Mouse (Mus musculus) left cerebral cortex, adult 2 months (tissue): ENCODE measurements around the gene Tacc2. TPM values are rescaled to one million over a fixed set of nuclear protein-coding genes. Genes with fewer than 3 reads are reported as not detected.

Source experiments
- DNase-seq, 2 experiments: peaks; one replicate each; pipeline ENCODE4 v3.0.0; 2021 to 2022; ENCODE audit warnings: low spot score in 2 of 2, mixed read lengths in 1 of 2; ENCODE audit errors: extremely low spot score in 1 of 2
- H3K27ac ChIP-seq: fragments of 200-600 bp; 2 replicates; pipeline ENCODE4 v1.8.1; 2022
- H3K4me3 ChIP-seq: fragments of 200-600 bp; 2 replicates; pipeline ENCODE4 v1.8.1; 2022
- CTCF ChIP-seq: fragments of 200-600 bp; IDR thresholded peaks from 2 replicates; pipeline ENCODE4 v1.8.1; 2022; ENCODE audit warnings: antibody characterized with exemption, mild to moderate bottlenecking, moderate library complexity
- intact Hi-C: fragments of 180-260 bp; cut with DNase I; formaldehyde crosslinking; loops from one replicate; pipeline ENCODE4 v1.15.1; 2025
- total RNA-seq, 2 experiments: library from RNA; stranded (reverse); gene quantifications; 2 replicates each; pipeline ENCODE4 v1.2.3; 2021

The Tacc2 gene
- total RNA-seq, 2 experiments from 2014 or later, result 65.9 to 67.6 TPM

GRCm38 (mm10) chr7:130701336-130701735, 124.1 kb downstream of the Tacc2 start:
- no peak for TF ChIP-seq CTCF
- H3K4me3 ChIP-seq, result no peak overlapping the region
- intact Hi-C loops, result no loop called here
- no peak overlapping the region for H3K27ac ChIP-seq
- no peak for DNase-seq

- H3K27ac ChIP-seq, result no peak overlapping the region
- no peak for TF ChIP-seq CTCF
- DNase-seq, result no peak
- H3K4me3 ChIP-seq, result no peak overlapping the region
- intact Hi-C loops, result no loop called here
Measured at GRCm38 (mm10) chr7:130705230-130705629, 128.0 kb downstream of the Tacc2 start.

DNA sequence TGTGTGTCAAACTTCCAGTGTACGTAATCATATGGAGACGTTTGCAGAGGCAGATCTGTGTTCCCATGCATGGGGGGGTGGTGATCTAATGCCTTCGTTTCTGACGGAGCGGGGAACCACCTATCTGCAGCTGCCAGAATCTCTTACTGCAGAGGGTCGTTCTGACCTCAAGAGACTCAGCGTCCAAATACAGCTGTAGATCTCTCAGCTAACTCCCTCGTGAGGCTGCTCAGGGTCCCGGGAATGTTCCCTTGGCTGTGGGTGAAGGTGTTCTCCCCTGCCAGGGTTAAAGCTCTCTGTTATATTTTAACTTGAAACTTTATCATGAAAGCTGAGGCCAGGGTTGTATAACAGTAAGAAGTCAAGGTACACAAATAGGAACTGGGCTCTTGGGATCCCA, 131.7 kb downstream of the Tacc2 start:
- no peak for TF ChIP-seq CTCF
- intact Hi-C loops, result no loop called here
- DNase-seq, result no peak
- Histone ChIP-seq H3K27ac (no peak overlapping the region), H3K4me3 (no peak overlapping the region)

GRCm38 (mm10) chr7:130709372-130710274, 132.4 kb downstream of the Tacc2 start:
- H3K27ac ChIP-seq, result no peak overlapping the region
- no peak overlapping the region for H3K4me3 ChIP-seq
- intact Hi-C loops, result no loop called here
- TF ChIP-seq CTCF, result no peak
- DNase-seq, result no peak

DNA sequence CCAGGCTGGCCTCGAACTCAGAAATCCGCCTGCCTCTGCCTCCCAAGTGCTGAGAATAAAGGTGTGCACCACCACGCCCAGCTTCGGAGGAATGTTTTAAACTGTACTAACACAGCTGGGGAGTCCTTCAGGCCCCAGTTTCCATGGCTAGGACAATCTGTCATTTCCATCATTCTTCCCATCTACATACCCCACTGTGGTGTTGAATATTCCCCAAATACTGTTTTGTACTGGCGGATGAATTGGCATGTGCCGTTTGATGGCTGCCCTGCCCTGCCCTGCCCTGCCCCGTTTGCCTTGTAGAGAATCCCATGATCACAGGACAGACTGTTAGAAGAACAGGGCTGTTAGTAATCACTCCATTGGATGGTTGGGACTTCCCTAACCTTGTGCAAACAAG, 134.6 kb downstream of the Tacc2 start:
- Histone ChIP-seq H3K27ac (no peak overlapping the region), H3K4me3 (no peak overlapping the region)
- TF ChIP-seq CTCF, result no peak
- DNase-seq, result no peak
- intact Hi-C loops, result no loop called here

- no peak overlapping the region for H3K27ac ChIP-seq
- H3K4me3 ChIP-seq, result no peak overlapping the region
- intact Hi-C loops, result no loop called here
- DNase-seq, result no peak
- TF ChIP-seq CTCF, result no peak
Measured at GRCm38 (mm10) chr7:130713319-130713718, 136.1 kb downstream of the Tacc2 start.

GRCm38 (mm10) chr7:130715467-130715866, 138.2 kb downstream of the Tacc2 start:
- Histone ChIP-seq H3K4me3 (no peak overlapping the region), H3K27ac (no peak overlapping the region)
- no peak for TF ChIP-seq CTCF
- intact Hi-C loops, result no loop called here
- DNase-seq, result no peak

- TF ChIP-seq CTCF, result no peak
- DNase-seq, result no peak
- Histone ChIP-seq H3K27ac (no peak overlapping the region), H3K4me3 (no peak overlapping the region)
- intact Hi-C loops, result no loop called here
Measured at GRCm38 (mm10) chr7:130716341-130716740, 139.1 kb downstream of the Tacc2 start.

DNA sequence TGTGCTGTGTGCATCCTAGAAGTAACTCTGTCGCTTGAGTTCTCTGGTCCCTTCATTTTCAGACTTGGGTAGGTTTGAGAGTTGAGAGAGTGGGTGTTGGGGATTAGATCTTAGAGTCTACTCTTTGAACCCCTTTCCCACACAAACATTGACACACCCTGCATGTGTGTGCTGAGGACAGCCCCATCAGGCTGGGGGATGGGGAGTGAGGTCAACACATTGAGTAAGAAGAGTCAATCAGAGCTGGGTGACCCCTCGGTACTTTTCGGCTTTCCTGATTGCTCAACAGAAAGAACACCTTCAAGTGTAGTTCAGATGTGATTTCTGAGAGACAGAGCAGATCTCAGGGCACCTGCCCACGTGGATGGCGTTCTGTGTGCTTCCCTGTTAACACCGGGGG, 139.8 kb downstream of the Tacc2 start:
- no peak for TF ChIP-seq CTCF
- intact Hi-C loops, result no loop called here
- Histone ChIP-seq H3K4me3 (no peak overlapping the region), H3K27ac (no peak overlapping the region)
- DNase-seq, result no peak

DNA sequence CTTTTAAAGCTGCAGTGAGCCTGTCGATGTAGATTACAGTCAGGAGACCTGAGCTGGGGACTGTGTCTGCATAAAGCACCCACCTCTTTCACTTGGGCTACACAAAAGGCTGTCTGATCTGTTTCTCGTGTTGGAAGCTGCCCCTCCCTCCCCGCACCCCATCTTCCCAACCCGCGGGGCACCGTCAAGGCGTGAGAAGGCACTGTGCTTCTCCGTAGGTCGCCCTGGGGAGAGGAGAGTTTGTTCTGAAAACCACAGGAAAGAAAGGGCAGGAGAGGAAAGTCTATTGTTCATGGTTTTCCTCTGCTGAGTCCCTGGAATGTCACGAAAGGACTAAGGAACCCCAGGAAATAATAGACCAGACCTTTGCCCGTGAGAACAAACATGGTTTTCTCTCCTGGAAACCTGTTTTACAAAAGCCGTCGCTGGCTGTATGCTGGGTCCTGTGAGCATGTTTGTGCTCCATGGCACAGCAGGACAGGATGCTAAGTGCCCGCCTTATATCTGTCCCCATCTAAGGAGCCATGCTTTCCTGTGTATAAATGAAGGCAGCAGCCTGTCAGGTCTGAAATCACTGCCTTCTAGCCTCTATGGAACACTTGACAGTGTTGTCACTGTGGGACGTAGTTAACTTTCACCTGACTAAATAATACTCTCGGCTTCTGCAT, 142.8 kb downstream of the Tacc2 start:
- TF ChIP-seq CTCF, result no peak
- Histone ChIP-seq H3K27ac (no peak overlapping the region), H3K4me3 (no peak overlapping the region)
- DNase-seq, result no peak
- intact Hi-C loops, result no loop called here

DNA sequence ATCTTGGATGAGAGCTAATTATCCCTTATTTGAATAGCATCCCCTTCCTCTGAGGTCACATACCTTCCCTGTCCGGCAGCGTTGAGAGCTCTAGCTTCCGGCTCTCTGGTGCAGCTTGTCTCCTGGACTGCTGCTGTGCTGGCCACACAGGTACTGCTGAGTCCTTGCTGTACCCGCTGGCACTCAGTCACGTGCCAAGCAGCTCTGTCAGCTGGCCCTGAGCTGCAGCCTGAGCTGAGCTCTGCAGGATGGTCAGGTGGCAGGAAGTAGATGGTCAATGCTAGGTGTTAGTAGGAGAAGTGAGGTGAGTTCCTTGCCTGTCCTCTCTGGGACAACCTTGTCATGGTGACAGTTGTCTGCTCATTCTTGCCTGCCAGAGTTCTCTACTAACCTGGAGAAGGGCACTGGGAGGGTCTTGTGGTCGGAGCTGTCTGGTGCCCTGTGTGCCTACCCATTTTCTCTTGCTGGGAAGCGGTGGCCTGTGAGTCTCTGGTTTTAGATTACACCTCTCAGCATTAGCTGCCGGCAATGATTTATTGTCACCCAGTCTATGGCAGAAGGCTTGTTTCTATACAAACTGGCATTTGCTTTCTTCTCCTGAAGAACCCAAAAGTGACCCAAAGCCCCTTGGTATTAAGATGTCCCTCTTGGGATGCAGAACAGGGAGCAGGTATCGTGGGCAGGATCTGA, 143.6 kb downstream of the Tacc2 start:
- no peak overlapping the region for H3K4me3 ChIP-seq
- no peak overlapping the region for H3K27ac ChIP-seq
- no peak for TF ChIP-seq CTCF
- no peak for DNase-seq
- intact Hi-C loops, result no loop called here

- no peak for DNase-seq
- TF ChIP-seq CTCF, result no peak
- intact Hi-C loops, result no loop called here
- Histone ChIP-seq H3K27ac (no peak overlapping the region), H3K4me3 (no peak overlapping the region)
Measured at GRCm38 (mm10) chr7:130726185-130726584, 148.9 kb downstream of the Tacc2 start.
